Mouse (Mus musculus): ENCODE data around the gene Frrs1.
"Not testable (repeated sequence)": the region's sequence is repeated elsewhere in the genome, so short reads cannot be mapped to it uniquely, and the experiment has no call there.

Gene Frrs1

DNA sequence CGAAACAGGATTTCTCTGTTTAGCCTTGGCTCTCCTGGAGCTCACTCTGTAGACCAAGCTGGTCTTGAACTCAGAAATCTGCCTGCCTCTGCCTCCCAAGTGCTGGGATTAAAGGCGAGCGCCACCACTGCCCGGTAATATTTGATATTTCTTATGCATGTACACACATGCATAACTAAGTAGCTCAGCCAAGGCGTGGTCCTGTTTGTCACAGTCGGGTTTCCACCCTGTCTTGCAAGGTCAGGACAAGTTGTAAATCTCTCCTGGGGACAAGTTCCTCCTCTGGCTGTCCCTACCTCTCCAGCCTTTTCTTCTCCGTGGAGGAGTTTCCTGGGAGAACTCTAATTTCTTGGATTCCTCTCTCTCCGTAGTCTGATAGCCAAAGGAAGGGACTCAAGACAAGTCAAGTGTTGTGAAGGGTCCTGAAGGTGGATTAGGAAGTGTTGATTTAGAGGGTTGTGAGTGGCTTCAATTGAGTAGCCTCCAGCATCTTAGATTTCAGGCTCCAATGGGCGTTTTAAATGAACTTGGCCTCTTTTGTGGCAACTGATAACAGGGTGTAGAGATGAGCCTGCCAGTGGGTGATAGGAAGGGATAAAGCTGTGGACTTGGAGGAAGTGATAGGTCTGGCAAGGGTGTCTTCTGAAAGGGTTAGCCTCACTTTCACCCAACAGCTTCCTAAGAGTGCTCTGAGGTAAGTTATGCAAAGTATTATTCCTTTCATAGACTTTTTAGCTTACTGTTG, at the start of gene Frrs1:
TSS of gene Frrs1 (plus strand) at position 524 of the 745 bp plus-strand sequence.
- no peak for DNase-seq

DNA sequence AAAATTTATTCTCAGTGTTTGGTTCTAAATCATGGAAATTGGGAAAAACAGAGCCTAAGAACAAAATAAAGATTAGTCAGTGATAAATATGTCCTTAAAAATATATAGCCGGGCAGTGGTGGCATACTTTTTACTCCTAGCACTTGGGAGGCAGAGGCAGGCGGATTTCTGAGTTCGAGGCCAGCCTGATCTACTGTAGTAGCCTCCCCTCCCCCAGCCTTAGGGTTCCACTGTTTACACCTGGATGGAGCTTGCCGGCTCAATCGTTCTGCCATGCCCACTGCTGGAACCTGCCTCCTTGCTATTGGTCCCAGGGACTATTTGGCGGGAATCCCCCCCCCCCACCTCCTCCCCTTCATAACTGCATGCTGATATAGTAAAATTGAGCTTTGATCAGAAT, 48.9 kb upstream of the Frrs1 start:
- not testable (repeated sequence) for DNase-seq

DNA sequence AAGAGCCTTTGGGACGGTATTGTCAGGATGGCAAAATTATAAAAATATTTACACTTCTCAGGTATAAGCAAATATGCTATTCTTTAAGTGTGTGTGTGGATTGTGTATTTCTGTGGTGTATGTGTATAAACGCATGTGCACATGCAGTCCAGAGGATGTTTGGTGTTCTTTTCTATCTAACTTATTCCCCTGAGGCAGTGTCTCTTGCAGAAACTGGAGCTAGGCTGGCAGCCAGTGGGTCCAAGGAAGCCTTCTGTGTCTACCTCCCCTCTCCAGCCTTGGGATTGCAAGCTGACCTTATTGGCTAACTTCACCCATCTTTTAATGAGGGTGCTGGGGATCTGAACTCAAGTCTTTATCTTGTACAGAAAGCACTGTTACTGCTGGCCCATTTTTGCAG, 46.3 kb upstream of the Frrs1 start:
- no peak for DNase-seq

DNA sequence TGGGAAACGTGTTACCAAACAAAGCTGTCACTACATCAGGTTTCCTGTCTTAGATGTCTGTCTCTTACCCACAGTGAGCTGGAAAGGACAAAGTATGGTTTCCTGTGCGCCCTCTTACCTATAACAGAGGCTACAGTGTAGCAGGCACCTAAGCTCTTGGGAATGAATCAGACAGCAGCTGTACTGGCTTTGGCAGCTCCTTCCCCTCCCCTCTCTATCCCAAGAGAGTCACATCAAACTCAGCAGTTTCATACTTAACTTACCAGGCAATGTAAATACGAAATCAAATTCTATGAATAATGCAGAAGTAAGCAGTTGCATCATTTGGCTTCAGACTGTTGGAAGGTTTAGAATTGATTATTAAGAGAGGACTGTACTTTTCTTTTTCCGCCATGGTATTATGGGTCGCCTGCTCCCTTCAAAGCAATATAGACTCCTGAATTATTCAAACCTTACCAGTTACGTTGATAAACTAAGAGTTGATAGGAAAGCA, 43.9 kb upstream of the Frrs1 start:
- no peak for DNase-seq

DNA sequence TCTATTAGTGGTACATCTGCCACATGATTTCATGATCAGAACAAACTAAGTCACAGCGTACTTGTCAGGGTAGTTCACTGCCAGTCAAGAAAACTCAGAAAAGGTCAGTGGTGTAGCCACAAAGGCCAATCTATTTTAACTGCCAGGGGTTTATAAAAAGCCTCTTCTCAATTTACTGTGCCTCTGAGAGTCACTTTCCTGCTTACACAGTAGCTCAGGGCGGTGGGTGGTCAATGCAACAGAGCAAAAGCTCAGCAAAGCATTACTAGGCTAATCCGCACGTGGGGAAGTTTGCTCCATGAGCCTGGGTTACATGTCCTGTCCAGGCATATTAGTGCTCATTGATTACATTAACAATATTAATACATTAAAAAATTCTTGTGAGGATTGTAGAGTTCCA, 43.3 kb upstream of the Frrs1 start:
- no peak for DNase-seq

DNA sequence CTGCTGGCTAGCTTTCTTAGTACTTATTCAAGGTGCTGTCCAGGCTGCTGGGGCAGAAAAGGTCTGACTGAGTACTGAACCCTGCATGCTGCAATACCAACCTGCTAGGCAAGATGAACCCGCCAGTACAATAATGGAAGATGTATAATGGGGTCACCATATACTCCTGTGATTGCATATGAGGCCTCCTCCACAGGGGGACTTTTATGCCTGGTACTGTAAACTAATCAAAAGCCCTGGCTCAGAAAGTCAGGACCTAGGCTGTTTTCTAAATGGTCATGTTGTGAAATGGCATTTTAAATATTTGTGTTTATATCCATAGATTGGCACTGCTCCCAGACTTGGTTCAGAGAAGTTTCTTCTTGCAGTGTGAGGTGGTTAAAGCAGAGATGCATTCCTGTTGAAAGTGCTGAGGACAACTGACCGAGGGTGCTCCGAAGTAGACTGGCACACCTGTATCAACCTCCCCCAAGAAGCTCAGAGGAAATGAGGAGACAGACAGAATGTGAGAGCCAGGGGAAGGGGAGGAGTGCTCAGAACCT, 42.5 kb upstream of the Frrs1 start:
- DNase-seq = no peak

DNA sequence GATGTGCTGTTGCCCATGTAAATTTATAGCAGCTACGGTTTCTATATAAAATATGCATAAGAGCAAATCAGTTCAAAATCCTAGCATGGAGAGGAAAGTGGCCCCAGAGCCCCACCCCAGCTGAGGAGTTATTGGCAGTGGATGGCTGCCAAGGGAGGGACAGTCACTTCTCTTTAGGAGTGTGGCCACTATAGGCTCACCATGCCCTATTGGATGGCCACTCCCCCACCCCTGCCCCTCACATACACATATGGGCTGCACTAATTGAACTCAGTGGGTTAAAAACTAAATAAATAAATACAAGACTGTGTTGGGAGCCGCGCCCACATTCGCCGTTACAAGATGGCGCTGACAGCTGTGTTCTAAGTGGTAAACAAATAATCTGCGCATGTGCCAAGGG, 42.0 kb upstream of the Frrs1 start:
- no peak for DNase-seq

DNA sequence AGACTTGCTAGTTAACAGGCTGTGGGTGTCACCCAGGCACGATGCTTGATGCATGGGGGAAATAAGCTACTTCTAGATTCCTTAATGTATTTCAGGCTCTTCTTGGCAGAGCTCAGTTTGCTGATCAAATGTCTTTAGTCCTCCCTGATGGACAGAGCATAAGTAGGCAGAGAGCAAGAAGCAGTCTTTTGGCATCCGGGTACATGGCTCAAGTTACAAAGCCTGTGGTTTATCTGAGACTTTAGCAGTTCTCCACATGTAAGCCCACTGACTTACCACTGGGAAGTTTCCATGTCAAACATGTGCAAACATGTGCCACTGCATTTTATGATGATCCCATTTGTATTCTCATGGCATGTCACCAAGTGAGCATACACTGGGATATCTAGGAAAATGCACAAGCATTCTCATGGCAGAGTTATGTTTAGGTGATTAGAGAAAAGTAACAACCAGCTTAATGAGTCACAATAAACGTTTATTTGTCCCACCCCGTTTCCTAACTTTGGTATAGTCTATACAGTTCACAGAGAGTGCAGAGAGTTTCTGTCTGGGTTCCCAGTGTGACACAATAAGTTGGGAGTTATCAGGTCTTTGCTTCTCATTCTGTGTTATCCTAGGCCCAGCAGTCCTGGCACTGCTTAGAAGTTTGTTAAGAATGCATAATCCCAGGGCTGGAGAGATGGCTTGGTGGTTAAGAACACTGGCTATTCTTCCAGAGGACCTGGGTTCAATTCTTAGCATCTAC, 32.6 kb upstream of the Frrs1 start:
- DNase-seq = no peak

DNA sequence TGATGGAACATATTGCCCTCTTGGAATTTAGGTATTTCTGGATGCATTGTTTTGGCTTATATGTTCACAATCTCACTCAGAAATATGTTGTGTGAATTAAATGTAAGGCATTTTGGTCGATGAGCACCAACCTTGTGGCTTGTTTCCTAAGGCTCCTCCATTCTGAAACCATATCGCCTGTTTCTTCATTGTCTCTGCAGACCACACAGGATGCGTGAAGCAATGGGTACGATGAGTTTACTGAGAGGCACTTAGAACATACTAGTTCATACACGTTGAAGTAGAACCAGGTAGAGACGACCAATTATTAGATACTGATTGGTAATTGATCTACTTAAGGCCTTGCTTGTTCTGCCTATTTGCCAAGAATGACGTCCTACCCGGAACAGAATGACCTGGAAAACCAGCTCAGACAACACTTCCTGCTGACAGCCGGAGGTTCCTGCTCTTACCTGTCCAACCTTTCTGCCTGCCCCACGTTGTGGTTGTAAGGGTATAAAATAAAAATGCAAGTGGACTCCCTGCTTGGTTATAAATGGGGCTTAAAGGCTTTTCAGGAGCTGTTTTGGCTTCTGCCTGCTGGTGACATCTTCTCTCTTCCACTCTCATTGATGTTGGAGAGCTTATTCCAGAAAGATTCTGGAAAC, 29.9 kb upstream of the Frrs1 start:
- DNase-seq = no peak

DNA sequence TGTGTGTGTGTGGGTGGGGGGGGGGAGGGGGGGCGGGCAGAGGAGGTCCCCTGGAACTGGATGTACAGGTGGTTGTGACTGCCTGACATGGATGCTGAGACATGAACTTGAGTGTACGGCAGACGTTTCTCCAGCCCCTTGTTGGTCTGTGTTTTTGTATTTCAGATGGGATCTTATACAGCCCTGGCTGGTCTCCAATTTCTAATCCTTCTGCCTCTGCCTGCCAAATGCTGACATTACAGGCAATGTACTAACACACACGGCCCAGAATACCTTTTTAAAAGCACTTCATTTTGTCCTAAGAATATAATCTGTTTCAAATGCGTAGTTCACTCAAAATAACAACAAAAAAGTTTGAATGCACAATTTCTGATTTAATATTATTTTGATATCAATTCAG, 27.9 kb upstream of the Frrs1 start:
- no peak for DNase-seq

DNA sequence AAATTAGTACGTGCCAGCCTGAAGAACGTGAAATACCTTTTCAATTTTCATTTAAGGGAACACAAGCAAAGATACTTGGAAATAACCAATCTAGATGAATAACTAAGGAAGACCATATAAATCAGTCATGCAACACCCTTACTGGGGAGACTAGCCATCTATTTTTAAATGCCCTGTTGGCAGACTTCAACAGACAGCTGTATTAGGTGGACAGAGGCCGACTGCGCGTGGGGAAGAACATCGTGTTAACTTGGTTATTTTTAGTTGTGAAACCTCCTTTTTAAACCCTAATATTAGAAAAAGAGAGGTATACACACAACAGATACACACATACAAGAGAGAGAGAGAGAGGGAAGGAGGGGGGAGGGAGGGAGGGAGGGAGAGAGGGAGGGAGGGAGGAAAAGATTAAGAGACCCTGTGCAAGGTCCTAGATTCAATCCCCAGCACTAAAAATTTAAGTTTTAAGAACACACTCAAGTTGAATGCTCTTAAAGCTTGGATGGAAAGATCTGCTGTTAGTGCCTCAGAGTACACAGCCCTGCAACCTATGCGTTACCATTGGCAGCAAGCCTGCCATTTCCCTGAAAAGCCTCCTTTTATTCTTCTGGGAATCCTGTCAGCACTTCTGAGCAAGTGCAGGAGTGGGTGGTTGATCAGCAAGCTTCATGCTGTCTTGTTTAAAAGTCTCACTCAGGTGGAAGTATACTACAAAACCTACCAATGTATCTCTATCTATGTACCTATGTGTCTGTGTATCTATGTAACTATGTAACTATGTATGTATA, 26.5 kb upstream of the Frrs1 start:
- no peak for DNase-seq

DNA sequence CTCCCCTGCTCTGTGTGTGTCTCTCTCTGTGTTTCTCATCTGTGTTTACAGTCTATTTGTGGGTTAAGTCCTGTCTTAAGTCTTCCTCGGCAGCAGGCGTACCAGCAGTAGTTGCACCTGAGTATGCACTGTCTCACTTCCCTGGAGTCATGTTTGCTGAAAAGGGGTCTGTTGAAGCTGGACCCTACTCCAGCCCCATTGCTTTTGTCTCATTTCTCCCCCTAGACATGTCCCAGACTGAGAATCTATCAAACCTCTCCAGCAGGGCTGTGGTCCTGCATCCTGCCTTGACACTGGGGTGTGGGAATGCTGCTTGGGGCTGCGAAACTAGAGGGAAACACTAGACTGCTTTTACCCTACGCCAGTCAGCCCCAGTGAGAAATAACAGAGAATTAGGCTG, 25.8 kb upstream of the Frrs1 start:
- DNase-seq = no peak

DNA sequence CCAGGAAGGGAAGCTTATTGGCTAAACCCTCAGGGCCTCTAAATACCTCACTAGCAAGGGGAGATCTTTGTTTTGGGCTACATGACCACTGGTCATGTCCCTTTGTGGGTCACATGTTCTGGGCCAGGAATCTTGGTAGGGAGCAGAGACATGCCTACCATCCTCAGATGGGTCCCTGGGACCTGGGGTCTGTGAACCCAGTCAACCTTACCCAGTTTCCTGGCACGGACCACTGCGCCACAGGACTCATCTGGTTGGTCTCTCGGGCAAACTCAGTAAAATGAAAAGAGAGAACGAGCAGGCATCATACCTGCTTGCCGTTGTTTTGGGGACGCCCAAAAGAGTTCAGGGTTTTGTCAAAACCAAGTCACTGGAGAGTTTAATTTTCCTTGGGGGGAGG, 25.0 kb upstream of the Frrs1 start:
- no peak for DNase-seq

DNA sequence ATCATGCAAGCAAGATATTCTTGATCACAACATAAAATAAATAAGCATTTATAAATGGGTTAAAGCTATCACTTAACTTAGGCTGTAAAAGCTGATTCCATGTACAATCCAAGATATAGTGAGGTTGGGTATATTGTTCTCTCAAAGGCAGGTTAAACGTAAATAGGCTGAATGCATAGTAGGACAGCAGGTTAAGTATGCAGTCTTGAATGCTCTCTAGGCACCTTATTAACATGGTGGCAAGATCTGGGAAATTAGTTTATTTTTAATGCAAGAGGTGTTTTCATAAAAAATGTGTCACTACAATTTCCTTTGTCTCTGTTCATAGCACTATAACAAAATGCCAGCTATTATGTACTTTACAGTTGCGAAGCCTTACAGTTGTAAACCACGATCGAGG, 23.9 kb upstream of the Frrs1 start:
- DNase-seq = no peak

DNA sequence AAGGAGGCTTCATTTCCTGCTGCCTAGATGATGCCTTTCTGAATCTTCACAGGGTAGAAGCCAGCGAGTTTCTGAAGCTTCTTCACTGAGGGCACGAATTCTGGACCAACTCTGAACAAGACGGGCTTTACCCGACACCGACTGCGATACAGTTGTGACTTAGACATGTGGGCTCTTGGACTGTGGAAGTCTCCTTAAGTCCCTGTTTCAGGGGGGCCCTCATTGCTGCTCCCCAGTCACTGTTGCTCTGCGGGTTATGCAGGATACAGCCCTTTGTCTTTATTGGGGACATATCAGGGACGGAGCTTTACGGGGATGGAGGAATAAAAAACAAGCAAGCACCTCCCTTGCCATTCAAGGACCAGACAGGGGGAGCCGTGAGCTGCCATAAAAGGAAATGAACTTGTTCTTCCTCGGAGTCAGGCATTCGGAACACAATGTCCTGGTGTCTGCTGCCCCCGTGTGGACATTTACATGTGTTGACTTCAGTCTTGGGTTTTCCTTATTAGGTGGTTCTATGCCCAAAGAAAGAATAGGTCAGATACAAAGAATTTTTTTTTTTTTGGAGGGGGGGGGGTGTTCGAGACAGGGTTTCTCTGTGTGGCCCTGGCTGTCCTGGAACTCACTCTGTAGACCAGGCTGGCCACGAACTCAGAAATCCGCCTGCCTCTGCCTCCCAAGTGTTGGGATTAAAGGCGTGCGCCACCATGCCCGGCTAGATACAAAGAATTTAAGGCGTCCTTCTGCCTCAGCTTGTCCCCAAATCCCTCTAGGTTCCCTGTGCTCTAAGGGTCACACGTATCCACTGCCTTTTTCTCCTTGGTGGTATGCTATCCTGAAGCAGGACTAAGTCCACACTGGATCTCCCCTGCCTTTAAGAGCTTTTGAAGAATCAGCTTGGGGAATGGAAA, 23.2 kb upstream of the Frrs1 start:
- DNase-seq = peak; percentile 88

DNA sequence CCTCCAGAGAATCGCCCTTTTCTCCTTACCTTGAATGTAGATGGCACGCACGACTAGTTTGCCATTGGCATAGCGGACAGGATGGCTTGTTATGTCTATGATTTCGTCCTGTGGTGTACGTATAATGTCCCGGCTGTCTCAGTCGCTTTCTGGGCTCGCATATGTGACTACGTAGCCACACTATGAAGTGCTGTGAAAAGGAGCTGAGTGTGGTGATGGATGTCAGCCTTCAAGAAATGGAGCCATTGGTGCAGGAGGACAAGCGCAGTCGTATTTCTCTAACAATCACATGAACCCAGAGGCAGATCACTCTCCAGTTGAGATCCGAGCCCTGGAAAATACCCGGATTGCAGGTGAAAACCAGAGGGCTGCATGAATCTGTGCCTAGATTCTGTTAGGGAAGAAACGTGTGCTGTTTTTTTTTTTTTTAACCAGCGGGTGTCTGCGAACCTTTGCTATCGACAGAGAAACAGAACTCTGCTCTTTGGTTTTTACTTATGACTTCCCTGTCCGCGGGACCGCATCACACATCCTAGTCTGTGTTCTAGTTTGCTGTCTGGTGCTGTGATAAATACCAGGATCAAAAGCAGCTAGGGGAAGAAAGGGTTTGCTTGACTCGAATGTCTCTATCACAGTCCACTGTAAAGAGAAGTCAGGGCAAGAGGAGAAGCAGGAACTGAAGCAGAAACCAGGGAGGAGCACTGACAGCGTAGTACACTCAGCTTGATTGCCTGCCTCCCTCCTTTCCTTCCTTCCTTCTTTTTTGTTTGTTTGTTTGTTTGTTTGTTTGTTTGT, 22.4 kb upstream of the Frrs1 start:
- no peak for DNase-seq

DNA sequence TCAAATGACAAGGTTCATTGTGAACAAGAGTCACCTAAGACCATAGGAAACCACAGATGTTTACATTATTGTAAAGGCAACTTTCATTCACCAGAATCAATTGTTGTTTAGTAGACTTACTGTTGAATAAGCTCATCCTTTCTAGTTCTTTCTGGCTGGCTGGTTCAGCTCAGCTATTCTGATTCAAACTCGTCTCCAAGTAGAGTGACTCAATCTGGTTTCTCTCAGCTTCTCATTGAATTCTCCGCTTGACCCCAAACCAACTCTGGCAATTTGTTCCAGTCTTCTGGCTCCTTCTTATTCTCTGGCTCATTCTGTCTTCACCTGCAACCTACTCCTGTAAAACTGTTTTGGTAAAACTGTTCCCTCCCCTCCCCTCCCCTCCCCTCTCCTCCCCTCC, 18.0 kb upstream of the Frrs1 start:
- DNase-seq = no peak

DNA sequence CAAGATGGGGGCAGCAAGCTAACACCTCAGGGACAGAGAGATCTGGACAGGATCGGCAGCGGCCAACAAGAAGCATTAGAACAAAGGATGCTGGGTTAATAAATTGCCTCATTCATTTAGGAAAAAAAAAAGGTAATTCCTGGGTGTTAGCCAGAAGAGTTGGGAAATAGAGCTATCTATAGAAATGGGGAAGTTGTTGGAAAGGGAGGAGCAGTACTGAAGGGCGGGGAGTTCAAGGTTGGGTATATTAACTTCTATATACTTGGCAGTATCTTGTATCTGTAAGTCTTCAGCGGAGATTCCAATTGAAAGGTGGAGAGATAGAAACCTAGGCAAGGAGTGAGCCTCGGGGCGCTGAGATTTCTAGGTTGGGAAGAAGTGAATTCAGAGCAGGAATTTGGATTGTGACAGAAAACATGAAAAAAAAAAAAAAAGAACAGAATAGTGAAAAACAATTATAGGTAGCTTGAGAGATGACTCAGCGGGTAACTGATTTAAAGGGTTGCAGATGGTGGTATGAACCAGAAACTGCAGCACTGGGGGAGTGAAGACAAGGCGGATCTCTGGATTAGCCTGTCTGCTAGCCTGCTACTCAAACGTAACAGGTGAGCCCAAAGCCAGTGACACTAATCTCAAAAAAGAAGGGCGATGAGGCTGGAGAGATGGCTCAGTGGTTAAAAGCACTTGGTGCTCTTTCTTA, 14.2 kb upstream of the Frrs1 start:
- no peak for DNase-seq

DNA sequence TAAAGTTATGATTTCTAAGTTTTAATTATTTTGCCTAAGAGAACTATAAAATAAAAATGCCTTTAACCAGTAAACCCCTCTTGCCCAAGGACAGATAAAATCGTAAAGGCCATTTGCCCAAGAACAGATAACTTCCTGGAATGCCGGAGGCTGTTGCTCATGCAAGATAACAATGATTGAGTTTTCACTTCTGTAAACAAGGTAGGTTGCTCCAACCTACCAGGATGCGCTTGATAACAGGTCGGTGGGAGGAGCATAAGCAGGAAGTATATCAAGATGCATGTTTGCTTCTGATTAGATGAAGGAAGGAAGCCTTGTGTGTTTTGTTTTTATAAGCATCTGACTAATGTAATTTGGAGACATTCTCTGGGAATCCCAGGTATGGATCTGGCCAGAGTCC, 13.2 kb upstream of the Frrs1 start:
- no peak for DNase-seq

DNA sequence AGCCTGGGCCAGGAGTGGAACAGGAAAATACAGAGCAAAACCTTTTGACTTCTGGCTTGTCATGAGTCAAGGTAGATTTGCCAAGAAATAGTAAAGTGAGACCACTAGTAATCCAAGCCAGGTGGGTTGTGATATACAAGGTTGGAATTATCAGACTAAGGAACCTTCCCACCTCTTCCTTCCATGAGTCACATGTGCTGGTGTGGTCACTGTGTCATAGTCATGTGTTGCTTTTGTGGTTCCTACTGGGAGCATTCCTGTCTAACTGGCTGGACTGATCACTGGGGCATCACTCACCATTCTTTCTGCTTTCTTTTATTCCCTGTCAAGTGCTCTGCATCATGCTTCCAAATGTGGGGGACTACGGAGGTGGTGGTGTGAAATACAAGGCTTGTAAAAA, 11.2 kb upstream of the Frrs1 start:
- no peak for DNase-seq

All from layer of hippocampus, adult 9-11 months (tissue).